Comparison of ENCODE assay signal across 25 mouse cellular contexts in the genomic region with DNA sequence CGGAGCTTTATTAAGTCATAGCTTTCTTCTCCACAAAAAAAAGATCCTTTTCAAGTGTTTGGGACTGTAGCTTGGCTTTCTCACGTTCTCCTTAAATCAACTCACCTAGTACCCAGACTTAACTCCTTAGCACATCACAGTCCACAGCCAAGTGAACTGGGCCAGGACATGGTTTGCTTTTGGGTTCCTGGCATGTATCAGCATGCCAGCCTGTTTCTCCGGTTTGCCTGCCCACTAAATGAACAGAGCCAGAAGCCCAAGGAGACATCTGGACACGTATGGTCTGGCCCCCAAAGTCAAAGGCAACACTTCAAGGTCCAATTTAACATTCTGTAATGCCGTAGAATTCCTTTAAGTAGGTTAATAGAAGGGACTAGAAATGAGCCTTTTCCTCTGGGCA. TPM values are rescaled to one million over a fixed set of nuclear protein-coding genes. Genes with fewer than 3 reads are reported as not detected.
DNase-seq lines count a peak whose midpoint lies in the region; ATAC-seq and TF ChIP-seq lines count a peak whose summit lies in the region.
"Had no signal": no experiment of that assay in that cellular context is flagged by ENCODE, and none has a peak within 500 bp of the region (broad histone marks: within the 10 kb centered on the region; RNA-seq: fewer than 3 reads in every experiment).

No protein-coding gene starts in this region.

- no peak for ATAC-seq in forebrain, embryonic 15.5 days (replicated peaks)
- ATAC-seq in forebrain, embryonic 14.5 days = no peak
- ATAC-seq in stomach, embryonic 16.5 days (ENCODE audit: insufficient read depth, low FRiP score) = no peak
- ATAC-seq: forebrain, embryonic 16.5 days; liver, postnatal 0 days had no signal

- no peak overlapping the region for H3K9ac ChIP-seq in forebrain, embryonic 15.5 days (replicated peaks)
- H3K9ac ChIP-seq in forebrain, embryonic 14.5 days (ENCODE audit: low read length) = no peak overlapping the region
- no peak overlapping the region for H3K9ac ChIP-seq in stomach, embryonic 16.5 days (ENCODE audit: low read length)
- H3K9ac ChIP-seq: liver, postnatal 0 days had no signal

- H3K4me3 ChIP-seq in forebrain, embryonic 15.5 days = no peak overlapping the region
- no peak overlapping the region for H3K4me3 ChIP-seq in forebrain, embryonic 14.5 days (ENCODE audit: low read depth, low read length)
- H3K4me3 ChIP-seq in stomach, embryonic 16.5 days (replicated peaks; ENCODE audit: low read length) = no peak overlapping the region
- H3K4me3 ChIP-seq in layer of hippocampus, adult 2 months = no peak overlapping the region

- peaks cover 48% of the 10 kb centered on the region for H3K4me1 ChIP-seq in forebrain, embryonic 15.5 days
- H3K4me1 ChIP-seq in forebrain, embryonic 14.5 days (ENCODE audit: control insufficient read depth, insufficient read depth, low read length) = peaks cover 26% of the 10 kb centered on the region
- H3K4me1 ChIP-seq in stomach, embryonic 16.5 days (ENCODE audit: control insufficient read depth, insufficient read depth, low read length) = peaks cover 30% of the 10 kb centered on the region

- no peaks in the 10 kb centered on the region for H3K27me3 ChIP-seq in forebrain, embryonic 15.5 days
- H3K27me3 ChIP-seq in forebrain, embryonic 14.5 days (replicated peaks; ENCODE audit: control insufficient read depth, insufficient read depth, low read length) = no peaks in the 10 kb centered on the region
- H3K27me3 ChIP-seq in stomach, embryonic 16.5 days (ENCODE audit: control insufficient read depth, insufficient read depth, low read length) = no peaks in the 10 kb centered on the region

- no peaks in the 10 kb centered on the region for H3K9me3 ChIP-seq in forebrain, embryonic 15.5 days
- no peaks in the 10 kb centered on the region for H3K9me3 ChIP-seq in forebrain, embryonic 14.5 days (replicated peaks; ENCODE audit: control insufficient read depth, low read length)
- H3K9me3 ChIP-seq in stomach, embryonic 16.5 days (replicated peaks; ENCODE audit: control insufficient read depth, low read length) = no peaks in the 10 kb centered on the region
- H3K9me3 ChIP-seq: limb, embryonic 10.5 days had no signal

- no peak overlapping the region for H3K4me2 ChIP-seq in forebrain, embryonic 15.5 days (replicated peaks)
- H3K4me2 ChIP-seq in forebrain, embryonic 14.5 days (ENCODE audit: low read length) = no peak overlapping the region
- H3K4me2 ChIP-seq in stomach, embryonic 16.5 days (ENCODE audit: low read depth, low read length) = no peak overlapping the region

- H3K36me3 ChIP-seq in forebrain, embryonic 15.5 days = no peaks in the 10 kb centered on the region
- no peaks in the 10 kb centered on the region for H3K36me3 ChIP-seq in forebrain, embryonic 14.5 days (ENCODE audit: control insufficient read depth, insufficient read depth, low read length)
- no peaks in the 10 kb centered on the region for H3K36me3 ChIP-seq in stomach, embryonic 16.5 days (ENCODE audit: control insufficient read depth, insufficient read depth, low read length)
- H3K36me3 ChIP-seq: limb, embryonic 10.5 days had no signal

- TF ChIP-seq CTCF in layer of hippocampus, adult 2 months (conservative IDR thresholded peaks at IDR 0.05) = no peak

- WGBS in forebrain, embryonic 15.5 days = 80% methylated on average over 5 of the region's 5 CpGs
- 88% methylated on average over 5 of the region's 5 CpGs for WGBS in forebrain, embryonic 14.5 days
- 77% methylated on average over 5 of the region's 5 CpGs for WGBS in stomach, embryonic 16.5 days

- 0 out of 2 replicates have a peak overlapping the region, but pooled peaks have one; percentile 15 for H3K27ac ChIP-seq in forebrain, embryonic 15.5 days (replicated peaks)
- H3K27ac ChIP-seq in forebrain, embryonic 14.5 days (ENCODE audit: low read depth, low read length) = no peak overlapping the region
- peak overlapping the region; percentile 64 for H3K27ac ChIP-seq in stomach, embryonic 16.5 days (ENCODE audit: low read length)
- H3K27ac ChIP-seq in layer of hippocampus, adult 2 months = no peak overlapping the region
- H3K27ac ChIP-seq: hindbrain, embryonic 14.5 days had no signal

- no peak for DNase-seq in forebrain, embryonic 14.5 days (ENCODE audit: low spot score)
- peak; percentile 15 to 51 for DNase-seq in lung, adult 18-20 months
- no peak for DNase-seq in lung, postnatal 25 days (ENCODE audit: low spot score)
- peak; percentile 91 for DNase-seq in fat pad, adult 2 months (ENCODE audit: extremely low read depth, low read depth, low spot score)
- DNase-seq in layer of hippocampus, adult 2 months (ENCODE audit: low spot score in 2 of 2) = no peak
- no peak for DNase-seq in layer of hippocampus, postnatal 10 days (ENCODE audit: low spot score in 2 of 2)
- DNase-seq: adrenal gland, adult 2 months; B cell, adult 2 months; cerebellum, postnatal 36 days; kidney, adult 8-10 months; kidney, postnatal 14 days; liver, postnatal 0 days; lung, postnatal 4 days; thymus, adult 18-20 months had no signal

RNA-seq across cellular contexts. Expression of a gene that starts 1.2 kb away (rescaled TPM):
- polyA plus RNA-seq in forebrain, embryonic 15.5 days (2015; fragmentation: Nextera tagmentation; extraction: Ambion mirVana) = 23.4 and 24.7 TPM in 2 replicates
- polyA plus RNA-seq in forebrain, embryonic 14.5 days (2014; fragmentation: Nextera tagmentation; extraction: Ambion mirVana) = 21.3 and 22.5 TPM in 2 replicates
- polyA plus RNA-seq in stomach, embryonic 16.5 days (2015; fragmentation: Nextera tagmentation; extraction: Ambion mirVana) = 22.4 and 22.9 TPM in 2 replicates
- total RNA-seq in layer of hippocampus, adult 2 months (2021) = 10 to 100 TPM; 36.5 to 42.2 TPM
- 10 to 100 TPM; 41.9 to 46.1 TPM for total RNA-seq in layer of hippocampus, postnatal 10 days (2021)

RNA-seq across cellular contexts. Expression of a gene that starts 18.2 kb away (rescaled TPM):
- polyA plus RNA-seq in forebrain, embryonic 15.5 days (2015; fragmentation: Nextera tagmentation; extraction: Ambion mirVana) = not detected in 2 replicates
- polyA plus RNA-seq in forebrain, embryonic 14.5 days (2014; fragmentation: Nextera tagmentation; extraction: Ambion mirVana) = not detected in 2 replicates
- not detected in 2 replicates for polyA plus RNA-seq in stomach, embryonic 16.5 days (2015; fragmentation: Nextera tagmentation; extraction: Ambion mirVana)
- total RNA-seq in layer of hippocampus, adult 2 months (2021) = not detected
- not detected for total RNA-seq in layer of hippocampus, postnatal 10 days (2021)
- total RNA-seq: adrenal gland, adult 2 months; granulocyte monocyte progenitor cell, adult 5-6 weeks; left cerebral cortex, adult 8-10 months; liver, adult 2 months had no signal
- polyA plus RNA-seq: adrenal gland, adult 2 months; forebrain, embryonic 16.5 days; heart, embryonic 16.5 days; hindbrain, embryonic 14.5 days; intestine, embryonic 14.5 days; limb, embryonic 10.5 days; liver, adult 2 months; liver, postnatal 0 days; neural tube, embryonic 11.5 days had no signal

Comparison
In these comparisons a context has a peak if more than half of its experiments do, and no peak if none do; other contexts are left out.
1. H3K27ac ChIP-seq: peak in forebrain, embryonic 15.5 days (single experiment) and stomach, embryonic 16.5 days (single experiment); none in forebrain, embryonic 14.5 days (single experiment) and layer of hippocampus, adult 2 months (single experiment).
2. DNase-seq: peak in lung, adult 18-20 months (2 of 2) and fat pad, adult 2 months (single experiment); none in forebrain, embryonic 14.5 days (single experiment), lung, postnatal 25 days (single experiment), layer of hippocampus, adult 2 months (0 of 2) and layer of hippocampus, postnatal 10 days (0 of 2).